Mouse (Mus musculus) MEL (cell line): ENCODE measurements around the gene Anp32e. TPM values are rescaled to one million over a fixed set of nuclear protein-coding genes. Genes with fewer than 3 reads are reported as not detected.
A peak's percentile ranks its signal among the peaks of the same experiment; 100 is the strongest.

ENCODE experiments used
- DNase-seq: peaks from one replicate; pipeline ENCODE4 v3.0.0; 2011; ENCODE audit warnings: low read depth, low spot score
- H3K27ac ChIP-seq: 2 replicates; pipeline ENCODE4 v1.5.1; 2012; ENCODE audit warnings: low read depth, mild to moderate bottlenecking, control low read depth, low read length, moderate library complexity; ENCODE audit not compliant: control insufficient read depth
- H3K27me3 ChIP-seq, 2 experiments: fragments of 150-350 bp in 1 of 2; sonication (generic) in 1 of 2; 2 replicates each; pipeline ENCODE4 v1.6.1; 2012; ENCODE audit warnings: low read length in 2 of 2, mild to moderate bottlenecking in 2 of 2, improper control_type of control experiment in 1 of 2, moderate library complexity in 1 of 2; ENCODE audit not compliant: insufficient read depth in 2 of 2, control insufficient read depth in 1 of 2
- H3K36me3 ChIP-seq, 2 experiments: 2 replicates each; pipeline ENCODE4 v1.6.1; 2012 to 2014; ENCODE audit warnings: low read length in 2 of 2, improper control_type of control experiment in 1 of 2, inconsistent platforms in 1 of 2, mild to moderate bottlenecking in 1 of 2; ENCODE audit not compliant: insufficient read depth in 2 of 2, control insufficient read depth in 1 of 2
- H3K4me1 ChIP-seq, 2 experiments: fragments of 150-350 bp in 1 of 2; sonication (generic) in 1 of 2; 2 replicates each; pipeline ENCODE4 v1.6.1; 2012; ENCODE audit warnings: low read length in 2 of 2, improper control_type of control experiment in 1 of 2, mild to moderate bottlenecking in 1 of 2; ENCODE audit not compliant: insufficient read depth in 2 of 2, control insufficient read depth in 1 of 2
- H3K4me3 ChIP-seq, 2 experiments: fragments of 150-350 bp in 1 of 2; sonication (generic) in 1 of 2; 2 replicates each; pipeline ENCODE4 v1.5.1; 2012; ENCODE audit warnings: low read depth in 2 of 2, low read length in 2 of 2, mild to moderate bottlenecking in 2 of 2, moderate library complexity in 2 of 2, control low read depth in 1 of 2, improper control_type of control experiment in 1 of 2; ENCODE audit not compliant: control insufficient read depth in 1 of 2, insufficient read depth in 1 of 2
- H3K79me2 ChIP-seq: 2 replicates; pipeline ENCODE4 v1.6.1; 2012; ENCODE audit warnings: mild to moderate bottlenecking, low read length, moderate library complexity; ENCODE audit not compliant: control insufficient read depth, poor library complexity, insufficient read depth
- H3K9ac ChIP-seq: 2 replicates; pipeline ENCODE4 v1.6.1; 2012; ENCODE audit warnings: low read depth, mild to moderate bottlenecking, control low read depth, low read length, moderate library complexity; ENCODE audit not compliant: control insufficient read depth, poor library complexity, severe bottlenecking
- H3K9me3 ChIP-seq: fragments of 150-350 bp; sonication (generic); replicated peaks from 2 replicates; pipeline ENCODE4 v1.6.1; 2012; ENCODE audit warnings: mild to moderate bottlenecking, low read length, improper control_type of control experiment, moderate library complexity; ENCODE audit not compliant: insufficient read depth
- BHLHE40 ChIP-seq: IDR thresholded peaks from 2 replicates; pipeline ENCODE4 v1.6.1; 2012; ENCODE audit warnings: low read depth, mild to moderate bottlenecking, inconsistent platforms, low read length, improper control_type of control experiment, borderline replicate concordance
- ELF1 ChIP-seq: IDR thresholded peaks from 2 replicates; pipeline ENCODE4 v1.6.1; 2014; ENCODE audit warnings: low read depth, mild to moderate bottlenecking, inconsistent platforms, low read length, improper control_type of control experiment, moderate library complexity
- EP300 ChIP-seq, 2 experiments: IDR thresholded peaks; 2 replicates each; pipeline ENCODE4 v1.6.1; 2011; ENCODE audit warnings: improper control_type of control experiment in 2 of 2, low read length in 2 of 2, low read depth in 1 of 2, mild to moderate bottlenecking in 1 of 2
- ETS1 ChIP-seq: IDR thresholded peaks from 2 replicates; pipeline ENCODE4 v1.6.1; 2012; ENCODE audit warnings: low read depth, mild to moderate bottlenecking, inconsistent platforms, low read length, improper control_type of control experiment, moderate library complexity
- JUND ChIP-seq: IDR thresholded peaks from 2 replicates; pipeline ENCODE4 v1.6.1; 2011; ENCODE audit warnings: low read depth, mild to moderate bottlenecking, improper control_type of control experiment, low read length
- KAT2A ChIP-seq: conservative IDR thresholded peaks from 2 replicates; pipeline ENCODE4 v1.6.1; 2012; ENCODE audit warnings: low read depth, low read length, improper control_type of control experiment, inconsistent platforms
- MAX ChIP-seq: IDR thresholded peaks from 2 replicates; pipeline ENCODE4 v1.6.1; 2011; ENCODE audit warnings: low read length, improper control_type of control experiment
- MAZ ChIP-seq: IDR thresholded peaks from 2 replicates; pipeline ENCODE4 v1.6.1; 2012; ENCODE audit warnings: low read depth, mild to moderate bottlenecking, inconsistent platforms, low read length, improper control_type of control experiment
- MXI1 ChIP-seq: IDR thresholded peaks from 2 replicates; pipeline ENCODE4 v1.6.1; 2011; ENCODE audit warnings: mild to moderate bottlenecking, low read depth, low read length, improper control_type of control experiment
- MYB ChIP-seq: IDR thresholded peaks from 2 replicates; pipeline ENCODE4 v1.6.1; 2011; ENCODE audit warnings: mild to moderate bottlenecking, low read depth, low read length, improper control_type of control experiment
- MYC ChIP-seq: IDR thresholded peaks from 2 replicates; pipeline ENCODE4 v1.6.1; 2011; ENCODE audit warnings: low read depth, mild to moderate bottlenecking, low read length, improper control_type of control experiment, moderate library complexity
- POLR2A ChIP-seq, 2 experiments: IDR thresholded peaks; 2 replicates each; pipeline ENCODE4 v1.6.1; 2011 to 2012; ENCODE audit warnings: low read length in 2 of 2, mild to moderate bottlenecking in 2 of 2, control low read depth in 1 of 2, improper control_type of control experiment in 1 of 2, low read depth in 1 of 2, moderate library complexity in 1 of 2; ENCODE audit not compliant: control insufficient read depth in 1 of 2, insufficient read depth in 1 of 2, poor library complexity in 1 of 2
- SMC3 ChIP-seq: IDR thresholded peaks from 2 replicates; pipeline ENCODE4 v1.6.1; 2011; ENCODE audit warnings: low read depth, low read length, improper control_type of control experiment
- TAL1 ChIP-seq: IDR thresholded peaks from 2 replicates; pipeline ENCODE4 v1.6.1; 2012; ENCODE audit warnings: mild to moderate bottlenecking, inconsistent platforms, low read length, moderate library complexity, mixed read lengths
- TCF12 ChIP-seq: IDR thresholded peaks from 2 replicates; pipeline ENCODE4 v1.6.1; 2014; ENCODE audit warnings: low read depth, mild to moderate bottlenecking, inconsistent platforms, low read length, improper control_type of control experiment, moderate library complexity
- UBTF ChIP-seq: IDR thresholded peaks from 2 replicates; pipeline ENCODE4 v1.6.1; 2012; ENCODE audit warnings: low read depth, mild to moderate bottlenecking, inconsistent platforms, low read length, improper control_type of control experiment, moderate library complexity, borderline replicate concordance; ENCODE audit not compliant: insufficient read depth
- USF1 ChIP-seq: IDR thresholded peaks from 2 replicates; pipeline ENCODE4 v1.6.1; 2014; ENCODE audit warnings: low read depth, mild to moderate bottlenecking, inconsistent platforms, low read length, improper control_type of control experiment, moderate library complexity
- USF2 ChIP-seq, 2 experiments: IDR thresholded peaks; 2 replicates each; pipeline ENCODE4 v1.6.1; 2011 to 2012; ENCODE audit warnings: improper control_type of control experiment in 2 of 2, low read length in 2 of 2, borderline replicate concordance in 1 of 2, inconsistent platforms in 1 of 2, low read depth in 1 of 2, mild to moderate bottlenecking in 1 of 2; ENCODE audit not compliant: insufficient read depth in 1 of 2
- ZMIZ1 ChIP-seq: IDR thresholded peaks from 2 replicates; pipeline ENCODE4 v1.6.1; 2012; ENCODE audit warnings: low read depth, mild to moderate bottlenecking, inconsistent platforms, low read length, improper control_type of control experiment, moderate library complexity
- polyA plus RNA-seq, 2 experiments: library from polyadenylated mRNA; stranded (reverse) in 1 of 2; unstranded in 1 of 2; fragments of >175 nt in 1 of 2; fragments of >200 nt in 1 of 2; gene quantifications; 2 replicates each; pipeline versions ENCODE4 v1.2.1 to v1.2.4; 2012; ENCODE audit warnings: low replicate concordance in 2 of 2, low read depth in 1 of 2; ENCODE audit not compliant: insufficient read length in 2 of 2, insufficient read depth in 1 of 2, missing spikeins in 1 of 2
- total RNA-seq: library from RNA; depleted of rRNA; stranded (reverse); fragments of 300-350 nt; gene quantifications from 2 replicates; pipeline ENCODE4 v1.2.3, GENCODE M21; 2012

The Anp32e gene
- total and polyA plus RNA-seq, 3 experiments, result 159 to 748 (median 412) TPM

DNA sequence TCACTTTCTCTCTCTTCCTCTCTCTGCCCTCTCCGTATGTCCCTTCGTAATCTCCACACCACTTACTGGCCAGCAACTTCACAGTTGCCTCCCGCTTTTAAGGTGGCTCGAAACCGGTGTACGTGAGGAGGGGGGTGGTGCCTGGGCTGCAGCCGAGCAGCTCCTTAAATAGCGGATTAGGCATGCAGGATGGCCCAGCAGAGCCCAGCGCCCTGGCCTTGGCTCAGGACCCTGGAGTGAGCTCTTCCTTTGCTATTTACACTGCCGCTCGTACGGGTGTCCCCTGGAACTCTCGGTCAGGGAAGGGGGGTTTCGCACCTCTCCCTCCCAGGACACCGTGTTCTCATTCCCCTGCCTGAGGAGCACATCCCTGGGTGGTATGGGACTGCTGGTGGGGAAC is 24.5 kb upstream of the Anp32e start, which contains the start of gene Car14:
Gene Car14 (minus strand): TSS at position 124 of the 400 bp plus-strand sequence.
- Histone ChIP-seq H3K27ac (no peak within 1 kb of the TSS), H3K9ac (peak within 1 kb of the TSS; percentile 24), H3K9me3 (no peaks in the 10 kb centered on the region), H3K36me3 (peaks cover 0 to 4% of the 10 kb centered on the region in 2 experiments; a peak in 1 of 4 replicates), H3K79me2 (no peaks in the 10 kb centered on the region), H3K4me1 (peaks cover 0 to 5% of the 10 kb centered on the region in 2 experiments; a peak in 2 of 4 replicates), H3K27me3 (peaks cover 8 to 20% of the 10 kb centered on the region in 2 experiments; a peak in 3 of 4 replicates), H3K4me3 (peak within 1 kb of the TSS in 1 of 2 experiments; percentile 30; a peak in 3 of 4 replicates)
- no peak for TF ChIP-seq ELF1
- no peak for TF ChIP-seq ETS1
- TF ChIP-seq MYB, result no peak
- no peak for TF ChIP-seq MXI1
- TF ChIP-seq TAL1, result no peak
- no peak for TF ChIP-seq USF2 (IDR thresholded peaks at IDR 0.05; ENCODE audit: borderline replicate concordance in 1 of 2, insufficient read depth in 1 of 2, low read depth in 1 of 2, low read length in 2 of 2)
- no peak for DNase-seq

- H3K9ac ChIP-seq, result peak overlapping the region; percentile 24
- peak overlapping the region; percentile 4 to 30; a peak in 3 of 4 replicates for H3K4me3 ChIP-seq
- no peak for DNase-seq
- no peaks in the 10 kb centered on the region for H3K79me2 ChIP-seq
- peaks cover 0 to 5% of the 10 kb centered on the region in 2 experiments; a peak in 2 of 4 replicates for H3K4me1 ChIP-seq
- TF ChIP-seq EP300 (IDR thresholded peaks at IDR 0.05; ENCODE audit: low read depth in 1 of 2, low read length in 2 of 2) (no peak), KAT2A (no peak), MYB (no peak), UBTF (no peak), BHLHE40 (0 out of 2 replicates have a peak, but pooled peaks have one; percentile 20), MAZ (no peak), POLR2A (IDR thresholded peaks at IDR 0.05; ENCODE audit: control insufficient read depth in 1 of 2, insufficient read depth in 1 of 2, low read depth in 1 of 2, low read length in 2 of 2, poor library complexity in 1 of 2) (no peak), ZMIZ1 (no peak), JUND (no peak), SMC3 (no peak), MAX (0 out of 2 replicates have a peak, but pooled peaks have one; percentile 20), MYC (no peak), TCF12 (no peak), USF1 (peak; percentile 77)
- no peaks in the 10 kb centered on the region for H3K9me3 ChIP-seq
- no peak overlapping the region for H3K27ac ChIP-seq
- peaks cover 8 to 22% of the 10 kb centered on the region in 2 experiments; a peak in 3 of 4 replicates for H3K27me3 ChIP-seq
- peaks cover 0 to 4% of the 10 kb centered on the region in 2 experiments; a peak in 1 of 4 replicates for H3K36me3 ChIP-seq
Measured at GRCm38 (mm10) chr3:95905146-95905939, 23.7 kb upstream of the Anp32e start.
